Mouse (Mus musculus) brain, embryonic 14.5 days (tissue): Measurements from ENCODE around the gene Sorl1.

Experiments
- CTCF ChIP-seq: fragments of 200-500 bp; IDR thresholded peaks from 2 replicates; pipeline ENCODE4 v1.5.1; 2012; ENCODE audit warnings: inconsistent platforms, mild to moderate bottlenecking, moderate library complexity, borderline replicate concordance; ENCODE audit not compliant: insufficient read depth, insufficient read length; ENCODE audit errors: extremely low read depth
- POLR2A ChIP-seq: fragments of 200-500 bp; IDR thresholded peaks from 2 replicates; pipeline ENCODE4 v1.6.1; 2012; ENCODE audit warnings: mild to moderate bottlenecking, inconsistent platforms, borderline replicate concordance; ENCODE audit not compliant: poor library complexity, insufficient read depth, insufficient read length, severe bottlenecking; ENCODE audit errors: extremely low read depth

DNA sequence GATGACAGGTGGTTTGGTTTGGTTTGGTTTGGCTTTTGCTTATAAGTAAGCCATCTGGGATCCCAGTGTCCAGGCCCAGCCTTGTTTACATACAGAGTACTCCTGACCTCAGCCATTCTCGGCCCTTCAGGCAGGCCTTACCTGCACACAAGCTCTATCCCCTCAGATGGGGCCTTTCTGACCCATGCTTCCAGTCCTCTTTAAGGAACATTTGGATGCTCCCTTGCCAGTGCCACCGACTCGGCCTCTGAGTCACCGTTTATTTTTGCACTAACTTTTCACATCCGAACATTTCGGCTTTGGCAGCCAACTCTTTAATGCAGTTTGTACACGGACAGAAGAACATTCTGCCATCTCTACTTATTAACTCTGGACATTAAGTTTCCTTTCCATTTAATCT, 20.6 kb downstream of the Sorl1 start:
- TF ChIP-seq CTCF, result no peak
- TF ChIP-seq POLR2A, result no peak
